Mouse (Mus musculus) bone marrow macrophage, adult 2 months (primary cell): ENCODE data around the gene Mansc1.

Source experiments
- CTCF ChIP-seq: IDR thresholded peaks from 2 replicates; pipeline ENCODE4 v1.5.1; 2012; ENCODE audit warnings: low read depth, mild to moderate bottlenecking, low read length, moderate library complexity
- POLR2A ChIP-seq: IDR thresholded peaks from 2 replicates; pipeline ENCODE4 v1.6.1; 2012; ENCODE audit warnings: mild to moderate bottlenecking, low read depth, low read length, borderline replicate concordance

DNA sequence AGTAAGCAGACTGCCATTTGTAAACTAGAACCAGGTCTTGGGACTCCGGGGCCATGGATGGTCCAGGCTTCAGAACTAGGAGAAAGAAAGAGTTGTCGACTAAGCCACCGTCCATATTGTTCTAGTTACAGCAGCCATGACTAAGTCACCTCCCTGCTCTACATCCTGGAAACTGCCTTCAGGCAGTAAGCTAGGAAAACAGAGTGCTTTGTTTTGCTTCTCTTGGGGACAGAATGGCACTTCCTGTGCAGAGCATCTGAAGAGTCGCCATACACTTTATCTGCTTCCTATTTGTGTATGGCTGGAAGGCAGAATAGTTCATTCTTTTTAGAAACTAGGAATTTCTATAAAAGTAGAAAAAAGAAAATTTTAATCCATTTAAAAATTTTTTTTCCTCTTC lies 24.2 kb upstream of the Mansc1 start:
- TF ChIP-seq CTCF (no peak), POLR2A (no peak)
